Mouse (Mus musculus): ENCODE measurements around the gene Dynll2. TPM values are rescaled to one million over a fixed set of nuclear protein-coding genes. Genes with fewer than 3 reads are reported as not detected.
"Not testable (repeated sequence)": the region's sequence is repeated elsewhere in the genome, so short reads cannot be mapped to it uniquely, and the experiment has no call there.

The Dynll2 gene
- polyA plus RNA-seq, 1 experiment from 2014 or later = 12.3 TPM

- no peak for ATAC-seq
- no peaks in the 10 kb centered on the region for H3K9me3 ChIP-seq (ENCODE audit: low read length)
Measured at GRCm38 (mm10) chr11:87984571-87984970, 2.8 kb downstream of the Dynll2 start.

GRCm38 (mm10) chr11:87978905-87979304, 8.4 kb downstream of the Dynll2 start:
- Histone ChIP-seq H3K27me3 (replicated peaks; ENCODE audit: insufficient read depth, low read length) (no peaks in the 10 kb centered on the region), H3K27ac (ENCODE audit: low read length) (no peak overlapping the region), H3K4me3 (ENCODE audit: low read depth, low read length) (no peak overlapping the region), H3K9me3 (ENCODE audit: low read length) (no peaks in the 10 kb centered on the region), H3K4me2 (replicated peaks; ENCODE audit: low read depth, low read length) (no peak overlapping the region), H3K36me3 (ENCODE audit: insufficient read depth, low read length) (peaks cover 20% of the 10 kb centered on the region; the same call in 1 of the 2 replicates), H3K9ac (replicated peaks; ENCODE audit: low read depth) (no peak overlapping the region), H3K4me1 (ENCODE audit: insufficient read depth, low read depth, low read length) (no peaks in the 10 kb centered on the region)
- DNase-seq (ENCODE audit: low spot score) (no peak), ATAC-seq (no peak)
- WGBS = 59% methylated on average over 4 of the region's 4 CpGs
- TF ChIP-seq CTCF (IDR thresholded peaks at IDR 0.05) (peak; percentile 37; the same call in 1 of the 2 replicates), EP300 (IDR thresholded peaks at IDR 0.05) (no peak)

More at GRCm38 (mm10) chr11:87984571-87984970, 2.8 kb downstream of the Dynll2 start:
- 75% methylated on average over 3 of the region's 3 CpGs for WGBS
- no peak for DNase-seq (ENCODE audit: low spot score)
- H3K4me1 ChIP-seq (ENCODE audit: insufficient read depth, low read depth, low read length) = peaks cover 14% of the 10 kb centered on the region; the same call in 1 of the 2 replicates
- peaks cover 20% of the 10 kb centered on the region; the same call in 1 of the 2 replicates for H3K36me3 ChIP-seq (ENCODE audit: insufficient read depth, low read length)
- no peak for TF ChIP-seq EP300 (IDR thresholded peaks at IDR 0.05)
- TF ChIP-seq CTCF (IDR thresholded peaks at IDR 0.05) = no peak
- no peak overlapping the region for H3K9ac ChIP-seq (replicated peaks; ENCODE audit: low read depth)
- H3K4me3 ChIP-seq (ENCODE audit: low read depth, low read length) = no peak overlapping the region
- no peak overlapping the region for H3K27ac ChIP-seq (ENCODE audit: low read length)
- H3K27me3 ChIP-seq (replicated peaks; ENCODE audit: insufficient read depth, low read length) = no peaks in the 10 kb centered on the region
- H3K4me2 ChIP-seq (replicated peaks; ENCODE audit: low read depth, low read length) = no peak overlapping the region

- H3K27ac ChIP-seq (ENCODE audit: low read length); H3K4me2 ChIP-seq (replicated peaks; ENCODE audit: low read depth, low read length); H3K4me3 ChIP-seq (ENCODE audit: low read depth, low read length); H3K27me3 ChIP-seq (replicated peaks; ENCODE audit: insufficient read depth, low read length); H3K9ac ChIP-seq (replicated peaks; ENCODE audit: low read depth); DNase-seq (ENCODE audit: low spot score); H3K4me1 ChIP-seq (ENCODE audit: insufficient read depth, low read depth, low read length); ATAC-seq; H3K9me3 ChIP-seq (ENCODE audit: low read length): not testable (repeated sequence)
- peaks cover 13% of the 10 kb centered on the region; the same call in 1 of the 2 replicates for H3K36me3 ChIP-seq (ENCODE audit: insufficient read depth, low read length)
- WGBS = 77% methylated on average over 8 of the region's 8 CpGs
Measured at GRCm38 (mm10) chr11:87977021-87977420, 10.3 kb downstream of the Dynll2 start.

- Histone ChIP-seq H3K4me1 (ENCODE audit: insufficient read depth, low read depth, low read length) (no peaks in the 10 kb centered on the region), H3K9ac (replicated peaks; ENCODE audit: low read depth) (no peak overlapping the region)
Measured at GRCm38 (mm10) chr11:87974477-87975181, 12.7 kb downstream of the Dynll2 start.

GRCm38 (mm10) chr11:87973559-87974305, 13.6 kb downstream of the Dynll2 start:
- no peaks in the 10 kb centered on the region for H3K9me3 ChIP-seq (ENCODE audit: low read length)
- H3K4me3 ChIP-seq (ENCODE audit: low read depth, low read length) = no peak overlapping the region
- H3K36me3 ChIP-seq (ENCODE audit: insufficient read depth, low read length) = no peaks in the 10 kb centered on the region
- H3K4me1 ChIP-seq (ENCODE audit: insufficient read depth, low read depth, low read length) = no peaks in the 10 kb centered on the region
- H3K27me3 ChIP-seq (replicated peaks; ENCODE audit: insufficient read depth, low read length) = no peaks in the 10 kb centered on the region
- no peak overlapping the region for H3K9ac ChIP-seq (replicated peaks; ENCODE audit: low read depth)
- no peak for TF ChIP-seq EP300 (IDR thresholded peaks at IDR 0.05)
- TF ChIP-seq CTCF (IDR thresholded peaks at IDR 0.05) = peak; percentile 55
- H3K4me2 ChIP-seq (replicated peaks; ENCODE audit: low read depth, low read length) = no peak overlapping the region
- no peak overlapping the region for H3K27ac ChIP-seq (ENCODE audit: low read length)
- DNase-seq (ENCODE audit: low spot score) (peak; percentile 27), ATAC-seq (no peak)
- 36% methylated on average over 10 of the region's 10 CpGs for WGBS

More at GRCm38 (mm10) chr11:87974477-87975181, 12.7 kb downstream of the Dynll2 start:
- no peaks in the 10 kb centered on the region for H3K9me3 ChIP-seq (ENCODE audit: low read length)
- whole genome bisulfite sequencing = 12% methylated on average over 11 of the region's 11 CpGs
- H3K4me3 ChIP-seq (ENCODE audit: low read depth, low read length) = no peak overlapping the region
- no peak overlapping the region for H3K4me2 ChIP-seq (replicated peaks; ENCODE audit: low read depth, low read length)
- TF ChIP-seq EP300 (IDR thresholded peaks at IDR 0.05) (no peak), CTCF (IDR thresholded peaks at IDR 0.05) (peak; percentile 85)
- no peak overlapping the region for H3K27ac ChIP-seq (ENCODE audit: low read length)
- H3K36me3 ChIP-seq (ENCODE audit: insufficient read depth, low read length) = no peaks in the 10 kb centered on the region
- DNase-seq (ENCODE audit: low spot score) (peak; percentile 89), ATAC-seq (peak; percentile 65)
- no peaks in the 10 kb centered on the region for H3K27me3 ChIP-seq (replicated peaks; ENCODE audit: insufficient read depth, low read length)

- Histone ChIP-seq H3K4me3 (ENCODE audit: low read depth, low read length) (no peak overlapping the region), H3K9me3 (ENCODE audit: low read length) (no peaks in the 10 kb centered on the region), H3K4me2 (replicated peaks; ENCODE audit: low read depth, low read length) (no peak overlapping the region), H3K27ac (ENCODE audit: low read length) (no peak overlapping the region), H3K9ac (replicated peaks; ENCODE audit: low read depth) (no peak overlapping the region), H3K27me3 (replicated peaks; ENCODE audit: insufficient read depth, low read length) (no peaks in the 10 kb centered on the region), H3K36me3 (ENCODE audit: insufficient read depth, low read length) (no peaks in the 10 kb centered on the region), H3K4me1 (ENCODE audit: insufficient read depth, low read depth, low read length) (no peaks in the 10 kb centered on the region)
- 72% methylated on average over 6 of the region's 6 CpGs for WGBS
- no peak for TF ChIP-seq EP300 (IDR thresholded peaks at IDR 0.05)
- ATAC-seq = no peak
- DNase-seq (ENCODE audit: low spot score) = no peak
Measured at GRCm38 (mm10) chr11:87972829-87973228, 14.5 kb downstream of the Dynll2 start.

Measured in lung, postnatal 0 days (tissue).